In the genomic region with DNA sequence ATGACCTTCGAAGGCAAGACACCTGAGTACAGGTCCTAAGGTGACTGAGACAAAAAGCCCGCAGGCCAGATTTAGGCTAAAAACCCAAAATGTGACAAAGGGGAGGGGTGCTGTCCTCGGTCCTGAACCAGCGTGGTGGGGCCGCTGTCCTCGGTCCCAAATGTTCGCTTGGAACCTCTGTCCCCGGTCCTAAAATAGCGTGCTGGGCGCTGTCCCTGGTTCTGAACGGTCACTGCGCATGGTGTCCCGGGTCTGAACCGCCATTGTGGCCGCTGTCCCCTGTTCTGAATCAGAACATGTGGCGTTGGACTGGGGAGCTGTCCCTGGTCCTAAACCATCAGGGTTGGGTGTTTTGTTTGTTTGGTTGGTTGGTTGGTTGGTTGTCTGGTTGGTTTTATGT, we compare ENCODE assay signal across 7 mouse cellular contexts.
A peak's percentile ranks its signal among the peaks of the same experiment; 100 is the strongest.
DNase-seq lines count a peak whose midpoint lies in the region.

No protein-coding gene starts in this region.

- intact Hi-C loops in gastrocnemius, postnatal 14 days (cut with DNase I; ENCODE audit: low total_unique reads) = no loop called here
- intact Hi-C loops in left cerebral cortex, postnatal 10 days (cut with DNase I) = no loop called here

- DNase-seq in R1 (ENCODE audit: low read depth, low spot score) = peak; percentile 89
- peak; percentile 22 for DNase-seq in brain, adult 2 months (ENCODE audit: low read depth, low spot score)
- peak; percentile 86 for DNase-seq in gastrocnemius, postnatal 14 days
- DNase-seq in hindlimb bud, embryonic 11.5 days (ENCODE audit: extremely low spot score, low read depth, low spot score) = peak; percentile 84
- DNase-seq in left cerebral cortex, postnatal 10 days (ENCODE audit: extremely low spot score in 1 of 2, low spot score in 2 of 2) = peak; percentile 16 to 86
- peak; percentile 93 for DNase-seq in mesoderm, embryonic 11.5 days (ENCODE audit: low read depth, low spot score)
- DNase-seq in testis, postnatal 10 days (ENCODE audit: low spot score) = peak; percentile 96

Comparison
In these comparisons a context has a peak if more than half of its experiments do, and no peak if none do; other contexts are left out.
1. Peak in every context shown above with its lines: DNase-seq.
2. DNase-seq: peak in every context shown above with its lines; median percentile 96 in testis, postnatal 10 days; 93 in mesoderm, embryonic 11.5 days; 89 in R1; 86 in gastrocnemius, postnatal 14 days; 84 in hindlimb bud, embryonic 11.5 days; 51 in left cerebral cortex, postnatal 10 days; 22 in brain, adult 2 months.